Mouse (Mus musculus): Measurements from ENCODE around the gene Akr7a5. TPM values are rescaled to one million over a fixed set of nuclear protein-coding genes. Genes with fewer than 3 reads are reported as not detected.

Gene Akr7a5
- 10 to 100 TPM; 34.2 to 37.4 TPM for total RNA-seq (2021)
- long read RNA-seq, experiment 1, transcript Akr7a5-201 (7 exons, 1,288 nt), result major isoform, 52 of 55 reads
- long read RNA-seq, experiment 1, partial matches to known transcripts, result 2 of 55 reads
- long read RNA-seq, experiment 1, other reads (novel, unspliced or antisense), result 1 of 55 reads
- long read RNA-seq, experiment 2, transcript Akr7a5-201 (7 exons, 1,288 nt), result major isoform, 53 of 54 reads
- long read RNA-seq, experiment 2, partial matches to known transcripts, result 1 of 54 reads
- long read RNA-seq, experiment 2, other reads (novel, unspliced or antisense), result 0 of 54 reads

GRCm38 (mm10) chr4:139310171-139310898, at the start of gene Akr7a5, which contains the start of gene Pqlc2:
Akr7a5 (plus strand) TSS chr4:139310744.
Pqlc2 (minus strand) TSS chr4:139310708.
- peak; percentile 97 for DNase-seq
- intact Hi-C loops (cut with DNase I; ENCODE audit: low total_unique reads), result no loop called here

DNA sequence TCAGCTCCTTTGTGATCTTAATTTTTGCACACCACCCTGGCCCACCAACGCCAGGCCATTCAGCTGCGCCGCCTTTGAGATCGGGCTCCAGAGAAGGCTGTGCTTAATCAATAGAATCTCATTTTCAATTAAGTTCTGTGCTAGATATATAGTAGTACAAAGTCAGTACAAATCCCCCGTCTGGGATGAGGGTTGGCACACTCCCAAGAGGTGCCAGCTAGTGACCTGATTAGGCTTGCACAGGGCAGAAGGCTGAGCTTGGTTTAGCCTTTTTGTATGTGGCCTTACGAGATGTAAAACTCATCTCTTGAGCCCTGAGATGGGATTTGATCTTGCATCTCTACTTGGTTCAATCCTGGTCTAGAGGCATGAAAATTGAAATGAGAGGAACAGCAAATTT, 47.6 kb upstream of the Akr7a5 start:
- intact Hi-C loops (cut with DNase I; ENCODE audit: low total_unique reads), result no loop called here
- DNase-seq, result no peak

DNA sequence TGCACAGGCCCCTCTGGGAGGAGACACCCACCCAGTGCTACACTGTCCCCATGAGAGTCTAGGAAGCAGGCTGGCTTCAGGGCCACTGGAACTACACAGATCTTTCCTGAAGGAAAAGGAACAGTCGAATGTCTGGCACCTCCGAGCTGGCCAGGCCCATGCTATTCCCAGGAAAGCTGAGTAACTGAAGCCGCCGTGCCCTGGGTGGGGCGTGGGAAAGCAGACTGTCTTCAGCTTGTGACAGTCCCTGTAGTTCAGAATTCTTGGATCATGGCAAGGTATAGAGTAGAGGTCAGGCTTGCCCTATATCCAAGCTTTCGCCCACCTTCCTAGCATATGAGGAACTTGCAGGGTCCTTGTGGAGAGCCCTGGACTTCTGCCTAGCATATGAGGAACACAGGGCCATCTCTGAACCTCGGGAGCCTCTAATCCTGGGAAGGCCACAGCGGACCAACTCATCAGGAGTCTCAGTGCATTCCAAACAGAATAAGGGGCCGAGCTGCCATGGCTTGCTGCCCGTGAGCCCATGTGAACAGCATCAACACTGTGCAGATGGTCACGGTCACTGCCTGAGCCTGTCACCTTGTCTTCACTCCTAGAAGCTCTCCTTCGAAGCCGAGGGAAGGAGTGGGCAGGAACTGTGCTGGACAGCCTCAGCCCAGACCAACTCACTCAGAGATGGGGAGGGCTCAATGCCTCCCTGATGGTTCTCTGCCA, 44.6 kb upstream of the Akr7a5 start:
- intact Hi-C loops (cut with DNase I; ENCODE audit: low total_unique reads), result no loop called here
- DNase-seq, result no peak

DNA sequence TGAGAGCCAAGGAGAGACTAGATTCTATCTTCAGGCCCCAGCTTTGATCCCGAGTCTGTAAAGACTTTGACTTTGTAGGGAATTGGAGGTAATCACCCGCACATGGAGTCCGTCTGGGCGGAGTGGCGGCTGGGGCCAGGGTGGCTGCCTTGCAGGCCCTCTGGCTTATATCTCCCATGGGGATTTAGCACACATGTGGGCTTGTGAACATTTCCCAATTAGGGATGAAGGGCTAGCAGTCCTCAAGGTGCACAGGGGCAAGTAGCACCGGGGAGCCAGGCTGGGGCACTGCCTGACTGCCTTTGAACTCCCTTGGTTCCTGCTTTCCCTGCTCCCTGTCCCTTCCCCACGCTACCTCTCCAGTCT, 44.1 kb upstream of the Akr7a5 start:
- intact Hi-C loops (cut with DNase I; ENCODE audit: low total_unique reads), result no loop called here
- no peak for DNase-seq

DNA sequence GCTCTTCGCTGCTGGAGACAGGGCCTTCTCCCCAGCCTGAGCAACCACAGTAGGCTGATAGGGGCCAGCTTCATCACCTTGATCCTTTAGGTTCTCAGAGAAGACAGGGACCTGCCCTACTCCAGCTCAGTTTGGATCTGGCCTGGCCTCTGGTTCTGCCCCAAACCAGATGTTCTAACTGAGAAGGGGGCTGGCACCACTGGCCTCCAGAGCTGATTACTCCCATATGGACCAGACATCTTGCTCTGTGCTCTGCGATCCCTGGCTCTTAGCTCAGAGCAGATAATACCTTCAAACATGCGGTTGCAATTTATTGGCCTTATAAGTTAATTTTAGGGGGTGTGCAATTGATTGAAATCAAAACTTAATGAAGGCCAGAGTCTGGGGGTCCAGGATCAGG, 43.2 kb upstream of the Akr7a5 start:
- intact Hi-C loops (cut with DNase I; ENCODE audit: low total_unique reads), result no loop called here
- DNase-seq, result no peak

DNA sequence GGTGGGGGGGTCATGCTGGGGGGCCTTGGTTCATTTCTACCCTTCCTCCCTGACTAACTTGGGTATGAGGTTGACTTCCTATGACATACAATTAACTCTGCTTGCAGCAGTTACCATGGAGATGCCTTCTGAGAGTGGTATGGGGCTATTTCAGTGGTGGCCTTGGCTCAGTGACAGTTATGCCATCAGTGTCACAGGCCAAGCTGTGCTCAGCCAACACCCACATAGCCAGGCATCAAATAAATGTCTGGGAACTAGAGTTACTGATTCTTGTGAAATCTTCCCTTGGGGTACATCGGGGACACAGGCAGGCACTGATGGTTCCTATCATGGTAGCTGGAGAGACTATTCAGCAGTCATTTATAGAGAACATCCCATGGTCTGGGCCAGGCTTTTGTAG, 42.3 kb upstream of the Akr7a5 start:
- intact Hi-C loops (cut with DNase I; ENCODE audit: low total_unique reads), result no loop called here
- no peak for DNase-seq

DNA sequence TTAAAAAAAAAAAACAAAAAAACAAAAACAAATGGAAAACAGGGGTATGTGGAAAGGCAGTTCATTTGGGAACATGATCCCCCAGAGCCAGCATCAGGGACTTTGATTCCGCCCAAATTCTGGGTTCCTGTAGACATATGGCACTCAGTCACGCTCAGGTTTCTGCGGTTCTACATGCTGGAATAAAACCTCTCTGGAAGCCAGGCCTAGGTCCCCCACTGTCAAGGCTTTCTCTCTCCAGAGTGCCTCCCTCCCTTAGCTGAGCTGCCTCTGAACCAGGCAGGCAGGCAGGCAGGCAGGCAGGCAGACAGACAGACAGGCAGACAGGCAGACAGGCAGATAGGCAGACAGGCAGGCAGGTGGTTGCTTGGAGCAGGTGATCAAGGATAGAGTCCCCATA, 40.4 kb upstream of the Akr7a5 start:
- intact Hi-C loops (cut with DNase I; ENCODE audit: low total_unique reads), result no loop called here
- no peak for DNase-seq

- no peak for DNase-seq
- intact Hi-C loops (cut with DNase I; ENCODE audit: low total_unique reads), result no loop called here
Observed at GRCm38 (mm10) chr4:139271562-139271961, 39.0 kb upstream of the Akr7a5 start.

GRCm38 (mm10) chr4:139272951-139273680, 37.4 kb upstream of the Akr7a5 start:
- intact Hi-C loops (cut with DNase I; ENCODE audit: low total_unique reads), result no loop called here
- no peak for DNase-seq

DNA sequence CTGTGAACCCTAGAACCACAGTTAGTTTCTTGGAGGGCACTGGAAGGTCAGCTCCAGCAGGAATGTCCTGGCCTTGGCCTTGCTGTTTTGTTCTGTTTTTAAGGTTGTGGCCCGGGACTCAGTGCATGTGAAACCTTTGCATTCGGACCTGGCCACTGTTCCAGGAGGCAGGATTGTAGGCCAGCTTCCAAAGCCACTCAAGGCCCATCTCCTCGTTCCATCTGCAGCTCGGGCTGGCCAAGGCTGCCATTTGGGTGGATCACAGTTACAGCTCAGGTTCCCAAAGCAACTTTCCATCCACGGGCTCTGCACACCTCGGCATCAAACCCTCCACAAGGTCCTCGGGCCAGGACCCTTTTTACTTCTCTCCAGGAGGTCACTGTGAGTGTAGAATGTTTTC, 36.0 kb upstream of the Akr7a5 start:
- intact Hi-C loops (cut with DNase I; ENCODE audit: low total_unique reads), result no loop called here
- no peak for DNase-seq

GRCm38 (mm10) chr4:139276411-139276810, 34.1 kb upstream of the Akr7a5 start:
- no peak for DNase-seq
- intact Hi-C loops (cut with DNase I; ENCODE audit: low total_unique reads), result no loop called here

- no peak for DNase-seq
- intact Hi-C loops (cut with DNase I; ENCODE audit: low total_unique reads), result no loop called here
Observed at GRCm38 (mm10) chr4:139280530-139280929, 30.0 kb upstream of the Akr7a5 start.

GRCm38 (mm10) chr4:139281791-139282345, 28.7 kb upstream of the Akr7a5 start:
- intact Hi-C loops (cut with DNase I; ENCODE audit: low total_unique reads), result no loop called here
- DNase-seq, result no peak

DNA sequence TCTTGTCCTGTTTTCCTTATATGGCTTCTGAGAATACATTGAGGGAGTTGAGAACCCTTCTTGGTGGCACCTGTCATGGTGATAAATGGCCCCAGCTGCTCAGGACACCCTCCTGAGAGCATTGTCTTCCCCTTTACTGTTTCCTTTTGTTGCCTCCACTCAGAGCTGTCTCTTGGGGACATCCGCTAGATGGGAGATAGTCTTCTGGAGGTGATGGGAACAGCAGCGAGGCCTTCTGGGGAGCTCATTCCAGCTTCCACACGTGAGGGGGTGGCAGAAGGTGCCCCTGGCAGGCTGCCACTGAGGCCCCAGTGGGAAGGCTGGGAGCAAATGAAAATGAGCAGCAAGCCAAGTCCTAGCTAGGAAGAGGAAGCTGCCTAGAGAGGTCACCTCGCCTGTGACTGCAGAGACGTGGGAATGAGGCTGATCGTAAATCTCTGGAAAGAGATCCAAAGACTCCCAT, 27.6 kb upstream of the Akr7a5 start:
- no peak for DNase-seq
- intact Hi-C loops (cut with DNase I; ENCODE audit: low total_unique reads), result no loop called here

- intact Hi-C loops (cut with DNase I; ENCODE audit: low total_unique reads), result no loop called here
- no peak for DNase-seq
Observed at GRCm38 (mm10) chr4:139284877-139285276, 25.7 kb upstream of the Akr7a5 start.

DNA sequence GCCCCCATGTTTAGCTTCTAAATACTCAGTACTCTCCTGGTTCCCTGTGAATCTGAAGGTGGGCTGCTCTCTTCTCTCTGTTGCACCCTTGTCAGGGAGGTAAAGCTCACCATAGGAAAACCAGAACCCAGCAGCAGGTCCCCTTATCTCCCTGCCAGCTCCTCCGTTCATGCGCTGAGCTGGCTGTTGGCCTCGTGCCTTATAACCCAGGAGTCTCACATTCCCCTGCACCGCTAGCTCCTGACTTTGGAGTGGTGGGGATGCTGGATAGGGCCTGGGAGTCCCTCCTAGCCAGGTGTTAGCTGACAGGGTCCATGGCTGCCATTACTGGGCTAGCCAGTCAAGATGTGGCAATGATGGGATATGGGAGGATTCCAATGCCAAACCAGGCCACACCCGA, 24.3 kb upstream of the Akr7a5 start:
- peak; percentile 52 for DNase-seq
- intact Hi-C loops (cut with DNase I; ENCODE audit: low total_unique reads), result no loop called here

GRCm38 (mm10) chr4:139287122-139287863, 23.3 kb upstream of the Akr7a5 start:
- DNase-seq, result peak; percentile 83
- intact Hi-C loops (cut with DNase I; ENCODE audit: low total_unique reads), result no loop called here

DNA sequence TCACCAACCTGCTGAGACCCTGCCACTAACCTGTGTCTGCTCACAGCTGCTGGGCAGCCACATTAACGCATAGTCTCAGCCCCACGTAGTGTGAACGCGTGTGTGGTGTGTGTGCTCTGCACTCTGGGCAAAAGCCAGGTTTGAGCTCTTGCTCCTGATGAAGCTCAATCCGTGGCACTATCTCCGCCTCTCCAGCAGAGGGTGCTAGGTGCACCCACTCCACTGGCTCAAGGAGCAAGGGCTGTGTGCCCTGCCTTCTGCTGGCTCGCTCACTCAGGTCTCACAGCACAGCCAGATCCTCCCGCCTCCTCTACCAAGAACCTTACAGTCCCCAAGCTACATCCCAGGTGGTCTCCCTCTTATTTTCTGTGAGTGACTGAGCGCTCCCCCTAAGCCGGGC, 21.5 kb upstream of the Akr7a5 start:
- DNase-seq, result peak; percentile 69

DNA sequence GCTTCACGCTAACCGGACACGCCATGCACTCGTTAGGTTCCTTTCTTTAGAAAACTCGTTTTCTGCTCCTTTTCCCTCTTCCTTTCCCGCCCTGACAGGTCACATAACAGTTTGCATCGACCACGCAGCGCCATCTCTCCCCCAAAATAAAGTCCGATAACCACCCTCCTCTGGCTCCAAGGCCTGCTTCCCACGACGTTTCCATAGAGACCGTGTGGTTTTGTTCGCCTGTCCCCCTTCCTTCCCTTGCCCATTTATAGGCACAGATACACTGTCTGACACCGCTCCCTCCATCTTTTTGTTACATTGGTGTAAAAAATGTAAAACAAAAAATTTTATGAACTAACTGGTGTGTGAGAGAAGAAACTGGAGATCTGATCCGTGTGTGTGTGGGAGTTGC, 19.4 kb upstream of the Akr7a5 start:
- no peak for DNase-seq
- intact Hi-C loops (cut with DNase I; ENCODE audit: low total_unique reads), result no loop called here

More for the DNA sequence above, 21.5 kb upstream of the Akr7a5 start:
- intact Hi-C loops (cut with DNase I; ENCODE audit: low total_unique reads), result no loop called here

Measured in gastrocnemius, postnatal 14 days (tissue).